Mouse (Mus musculus): ENCODE results near the gene Abhd8. TPM values are rescaled to one million over a fixed set of nuclear protein-coding genes. Genes with fewer than 3 reads are reported as not detected.
"Not testable (repeated sequence)": the region's sequence is repeated elsewhere in the genome, so short reads cannot be mapped to it uniquely, and the experiment has no call there.

The Abhd8 gene
- polyA plus RNA-seq, 1 experiment from 2014 or later = 27.5 TPM

DNA sequence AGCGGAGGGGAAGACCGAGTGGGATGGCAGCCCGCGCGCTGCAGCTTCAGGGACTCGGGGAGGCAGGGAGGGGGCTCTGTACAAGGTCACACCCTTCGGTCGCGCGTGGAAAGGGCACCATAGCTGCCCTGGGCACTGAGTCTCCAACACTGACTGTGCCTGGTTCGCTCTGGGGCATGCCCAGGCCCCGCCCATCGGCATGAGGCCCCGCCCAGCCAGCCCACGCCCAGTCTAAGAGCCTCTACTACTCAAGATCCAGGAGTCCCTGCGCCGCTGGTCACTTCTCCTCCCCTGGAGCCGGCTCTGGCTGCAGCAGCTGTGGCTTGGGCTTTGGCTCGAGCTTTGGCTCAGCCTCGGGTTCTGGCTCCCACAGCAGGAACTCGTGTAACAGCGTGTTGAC is 6.5 kb downstream of the Abhd8 start:
- Histone ChIP-seq H3K4me3 (replicated peaks; ENCODE audit: low read length) (no peak overlapping the region), H3K9me3 (replicated peaks; ENCODE audit: control insufficient read depth, low read length) (no peaks in the 10 kb centered on the region), H3K4me1 (ENCODE audit: control insufficient read depth, insufficient read depth, low read length) (peaks cover 3% of the 10 kb centered on the region; the same call in 1 of the 2 replicates), H3K36me3 (ENCODE audit: control insufficient read depth, insufficient read depth, low read length) (no peaks in the 10 kb centered on the region; the same call in 1 of the 2 replicates), H3K9ac (ENCODE audit: low read length) (no peak overlapping the region), H3K4me2 (ENCODE audit: low read depth, low read length) (no peak overlapping the region), H3K27me3 (ENCODE audit: control insufficient read depth, insufficient read depth, low read length) (no peaks in the 10 kb centered on the region), H3K27ac (ENCODE audit: low read length) (no peak overlapping the region)
- 45% methylated on average over 22 of the region's 22 CpGs for WGBS
- ATAC-seq (ENCODE audit: insufficient read depth, low FRiP score) = no peak

- Histone ChIP-seq H3K9ac (ENCODE audit: low read length) (no peak overlapping the region), H3K27ac (ENCODE audit: low read length) (no peak overlapping the region), H3K9me3 (replicated peaks; ENCODE audit: control insufficient read depth, low read length) (no peaks in the 10 kb centered on the region), H3K27me3 (ENCODE audit: control insufficient read depth, insufficient read depth, low read length) (no peaks in the 10 kb centered on the region), H3K4me1 (ENCODE audit: control insufficient read depth, insufficient read depth, low read length) (peaks cover 3% of the 10 kb centered on the region; the same call in 1 of the 2 replicates), H3K4me2 (ENCODE audit: low read depth, low read length) (no peak overlapping the region), H3K36me3 (ENCODE audit: control insufficient read depth, insufficient read depth, low read length) (no peaks in the 10 kb centered on the region; the same call in 1 of the 2 replicates), H3K4me3 (replicated peaks; ENCODE audit: low read length) (no peak overlapping the region)
- ATAC-seq (ENCODE audit: insufficient read depth, low FRiP score) = no peak
- 80% methylated on average over 8 of the region's 8 CpGs for WGBS
Observed at GRCm38 (mm10) chr8:71454668-71455067, 8.8 kb downstream of the Abhd8 start.

GRCm38 (mm10) chr8:71452669-71453068 is 10.8 kb downstream of the Abhd8 start:
- no peak overlapping the region for H3K9ac ChIP-seq (ENCODE audit: low read length)
- WGBS = 59% methylated on average over 2 of the region's 2 CpGs
- no peaks in the 10 kb centered on the region for H3K36me3 ChIP-seq (ENCODE audit: control insufficient read depth, insufficient read depth, low read length)
- H3K27ac ChIP-seq (ENCODE audit: low read length) = no peak overlapping the region
- no peaks in the 10 kb centered on the region for H3K27me3 ChIP-seq (ENCODE audit: control insufficient read depth, insufficient read depth, low read length)
- H3K4me3 ChIP-seq (replicated peaks; ENCODE audit: low read length) = no peak overlapping the region
- peaks cover 3% of the 10 kb centered on the region; the same call in 1 of the 2 replicates for H3K4me1 ChIP-seq (ENCODE audit: control insufficient read depth, insufficient read depth, low read length)
- no peaks in the 10 kb centered on the region for H3K9me3 ChIP-seq (replicated peaks; ENCODE audit: control insufficient read depth, low read length)
- H3K4me2 ChIP-seq (ENCODE audit: low read depth, low read length) = no peak overlapping the region
- ATAC-seq (ENCODE audit: insufficient read depth, low FRiP score) = no peak

DNA sequence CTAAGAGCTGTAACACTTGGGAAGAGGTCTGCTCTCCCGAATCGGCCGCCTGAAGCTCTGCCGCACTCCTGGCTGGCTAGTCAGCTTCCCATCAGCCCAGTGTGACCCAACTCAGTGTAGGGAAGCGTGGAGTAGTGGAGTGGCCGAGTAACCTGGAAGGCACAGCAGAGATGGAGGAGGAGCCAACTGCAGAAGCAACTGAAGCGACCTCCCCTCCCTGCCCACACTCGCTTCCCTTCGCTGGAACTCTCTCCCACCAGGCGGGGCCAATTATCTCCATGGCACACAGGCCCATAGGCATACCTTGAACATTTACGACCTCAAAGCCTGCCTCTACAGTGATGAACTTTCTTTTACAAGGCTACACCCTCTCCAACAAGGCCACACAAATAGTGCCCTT is 11.7 kb downstream of the Abhd8 start:
- Histone ChIP-seq H3K4me3 (replicated peaks; ENCODE audit: low read length) (no peak overlapping the region), H3K36me3 (ENCODE audit: control insufficient read depth, insufficient read depth, low read length) (no peaks in the 10 kb centered on the region), H3K27ac (ENCODE audit: low read length) (no peak overlapping the region), H3K27me3 (ENCODE audit: control insufficient read depth, insufficient read depth, low read length) (no peaks in the 10 kb centered on the region), H3K9me3 (replicated peaks; ENCODE audit: control insufficient read depth, low read length) (no peaks in the 10 kb centered on the region), H3K4me2 (ENCODE audit: low read depth, low read length) (no peak overlapping the region), H3K9ac (ENCODE audit: low read length) (no peak overlapping the region), H3K4me1 (ENCODE audit: control insufficient read depth, insufficient read depth, low read length) (no peaks in the 10 kb centered on the region)
- no peak for ATAC-seq (ENCODE audit: insufficient read depth, low FRiP score)
- WGBS = 40% methylated on average over 11 of the region's 11 CpGs

DNA sequence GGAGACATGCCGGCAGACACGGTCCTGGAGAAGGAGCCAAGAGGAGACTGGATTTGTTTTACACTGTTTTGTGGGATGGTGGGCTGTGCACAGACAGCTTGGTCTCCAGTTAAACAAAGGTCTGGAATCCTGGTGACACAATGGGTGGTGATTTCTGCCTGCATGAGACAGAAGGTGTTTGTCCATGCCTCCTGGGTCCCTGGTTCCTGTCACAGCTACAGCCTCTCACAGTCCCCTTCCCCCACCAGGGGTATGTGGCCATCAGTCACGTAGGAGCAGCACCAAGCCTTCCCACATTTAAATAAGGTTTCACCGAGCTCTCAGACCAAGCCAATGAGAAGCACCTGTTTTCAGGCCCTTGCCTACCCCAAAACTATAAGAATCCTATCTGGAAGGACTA is 12.1 kb downstream of the Abhd8 start:
- ATAC-seq (ENCODE audit: insufficient read depth, low FRiP score) = no peak
- H3K4me3 ChIP-seq (replicated peaks; ENCODE audit: low read length) = no peak overlapping the region
- H3K36me3 ChIP-seq (ENCODE audit: control insufficient read depth, insufficient read depth, low read length) = no peaks in the 10 kb centered on the region
- 66% methylated on average over 4 of the region's 4 CpGs for WGBS
- H3K27me3 ChIP-seq (ENCODE audit: control insufficient read depth, insufficient read depth, low read length) = no peaks in the 10 kb centered on the region
- no peak overlapping the region for H3K9ac ChIP-seq (ENCODE audit: low read length)
- H3K4me1 ChIP-seq (ENCODE audit: control insufficient read depth, insufficient read depth, low read length) = no peaks in the 10 kb centered on the region
- no peak overlapping the region for H3K4me2 ChIP-seq (ENCODE audit: low read depth, low read length)
- H3K9me3 ChIP-seq (replicated peaks; ENCODE audit: control insufficient read depth, low read length) = no peaks in the 10 kb centered on the region
- H3K27ac ChIP-seq (ENCODE audit: low read length) = no peak overlapping the region

DNA sequence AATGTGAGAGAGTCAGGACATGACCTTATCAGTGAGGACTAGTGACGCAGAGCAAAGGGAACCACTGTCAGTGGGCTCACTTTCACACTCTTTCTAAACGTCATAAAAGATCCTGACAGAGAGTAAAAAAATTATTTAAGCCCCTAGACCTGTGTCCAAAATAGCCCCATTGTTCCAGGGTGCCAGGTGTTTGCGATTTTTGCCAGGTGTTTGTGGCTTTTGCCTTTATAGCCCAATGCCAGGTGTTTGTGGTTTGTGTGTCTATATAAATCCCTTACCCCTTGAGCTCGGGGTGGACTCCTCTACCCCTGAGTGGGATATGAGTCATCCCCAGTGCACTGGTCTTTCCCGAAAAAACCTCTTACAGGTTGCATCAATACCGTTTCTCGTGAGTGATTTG is 18.4 kb downstream of the Abhd8 start:
- Histone ChIP-seq H3K27ac (ENCODE audit: low read length) (no peak overlapping the region), H3K27me3 (ENCODE audit: control insufficient read depth, insufficient read depth, low read length) (no peaks in the 10 kb centered on the region; the same call in 1 of the 2 replicates), H3K4me3 (replicated peaks; ENCODE audit: low read length) (no peak overlapping the region), H3K9me3 (replicated peaks; ENCODE audit: control insufficient read depth, low read length) (no peaks in the 10 kb centered on the region), H3K36me3 (ENCODE audit: control insufficient read depth, insufficient read depth, low read length) (no peaks in the 10 kb centered on the region), H3K4me2 (ENCODE audit: low read depth, low read length) (no peak overlapping the region), H3K9ac (ENCODE audit: low read length) (no peak overlapping the region), H3K4me1 (ENCODE audit: control insufficient read depth, insufficient read depth, low read length) (no peaks in the 10 kb centered on the region)
- no peak for ATAC-seq (ENCODE audit: insufficient read depth, low FRiP score)
- WGBS = 80% methylated on average over 7 of the region's 7 CpGs

- no peak for ATAC-seq (ENCODE audit: insufficient read depth, low FRiP score)
- Histone ChIP-seq H3K9ac (ENCODE audit: low read length) (no peak overlapping the region), H3K9me3 (replicated peaks; ENCODE audit: control insufficient read depth, low read length) (no peaks in the 10 kb centered on the region), H3K4me3 (replicated peaks; ENCODE audit: low read length) (no peak overlapping the region), H3K36me3 (ENCODE audit: control insufficient read depth, insufficient read depth, low read length) (no peaks in the 10 kb centered on the region), H3K27ac (ENCODE audit: low read length) (no peak overlapping the region), H3K4me2 (ENCODE audit: low read depth, low read length) (no peak overlapping the region), H3K4me1 (ENCODE audit: control insufficient read depth, insufficient read depth, low read length) (no peaks in the 10 kb centered on the region), H3K27me3 (ENCODE audit: control insufficient read depth, insufficient read depth, low read length) (no peaks in the 10 kb centered on the region; the same call in 1 of the 2 replicates)
- 2% methylated on average over 7 of the region's 7 CpGs for WGBS
Observed at GRCm38 (mm10) chr8:71441404-71441803, 22.1 kb downstream of the Abhd8 start.

- WGBS = 50% methylated on average over 3 of the region's 3 CpGs
- ATAC-seq (ENCODE audit: insufficient read depth, low FRiP score) = no peak
Observed at GRCm38 (mm10) chr8:71437041-71437440, 26.4 kb downstream of the Abhd8 start.

DNA sequence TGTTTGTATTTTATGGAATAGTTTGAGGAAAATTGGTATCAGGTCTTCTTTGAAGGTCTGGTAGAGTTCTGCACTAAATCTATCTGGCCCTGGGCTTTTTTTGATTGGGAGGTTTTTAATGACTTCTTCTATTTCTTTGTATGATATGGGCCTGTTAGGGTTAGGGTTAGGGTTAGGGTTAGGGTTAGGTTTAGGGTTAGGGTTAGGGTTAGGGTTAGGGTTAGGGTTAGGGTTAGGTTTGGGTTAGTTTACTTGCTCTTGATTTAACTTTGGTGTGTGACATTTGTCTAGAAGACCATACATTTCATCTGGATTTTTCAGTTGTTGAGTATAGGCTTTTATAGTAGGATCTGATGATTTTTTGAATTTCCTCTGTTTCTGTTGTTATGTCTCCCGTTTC is 30.5 kb downstream of the Abhd8 start:
- H3K4me1 ChIP-seq (ENCODE audit: control insufficient read depth, insufficient read depth, low read length); H3K27me3 ChIP-seq (ENCODE audit: control insufficient read depth, insufficient read depth, low read length); H3K9ac ChIP-seq (ENCODE audit: low read length); H3K9me3 ChIP-seq (replicated peaks; ENCODE audit: control insufficient read depth, low read length); H3K4me2 ChIP-seq (ENCODE audit: low read depth, low read length); H3K36me3 ChIP-seq (ENCODE audit: control insufficient read depth, insufficient read depth, low read length); H3K4me3 ChIP-seq (replicated peaks; ENCODE audit: low read length); H3K27ac ChIP-seq (ENCODE audit: low read length); ATAC-seq (ENCODE audit: insufficient read depth, low FRiP score): not testable (repeated sequence)
- WGBS = 70% methylated on average over 1 of the region's 1 CpGs

More at GRCm38 (mm10) chr8:71437041-71437440, 26.4 kb downstream of the Abhd8 start:
- no peaks in the 10 kb centered on the region; the same call in 1 of the 2 replicates for H3K9me3 ChIP-seq (replicated peaks; ENCODE audit: control insufficient read depth, low read length)
- no peaks in the 10 kb centered on the region for H3K36me3 ChIP-seq (ENCODE audit: control insufficient read depth, insufficient read depth, low read length)
- H3K27me3 ChIP-seq (ENCODE audit: control insufficient read depth, insufficient read depth, low read length) = no peaks in the 10 kb centered on the region
- no peak overlapping the region for H3K4me2 ChIP-seq (ENCODE audit: low read depth, low read length)
- H3K9ac ChIP-seq (ENCODE audit: low read length) = no peak overlapping the region
- H3K27ac ChIP-seq (ENCODE audit: low read length) = no peak overlapping the region
- H3K4me1 ChIP-seq (ENCODE audit: control insufficient read depth, insufficient read depth, low read length) = no peaks in the 10 kb centered on the region
- H3K4me3 ChIP-seq (replicated peaks; ENCODE audit: low read length) = no peak overlapping the region

GRCm38 (mm10) chr8:71422121-71422520 is 41.3 kb downstream of the Abhd8 start:
- H3K9me3 ChIP-seq (replicated peaks; ENCODE audit: control insufficient read depth, low read length) = no peaks in the 10 kb centered on the region
- no peaks in the 10 kb centered on the region for H3K27me3 ChIP-seq (ENCODE audit: control insufficient read depth, insufficient read depth, low read length)
- H3K4me1 ChIP-seq (ENCODE audit: control insufficient read depth, insufficient read depth, low read length) = no peaks in the 10 kb centered on the region
- no peak overlapping the region for H3K27ac ChIP-seq (ENCODE audit: low read length)
- H3K4me3 ChIP-seq (replicated peaks; ENCODE audit: low read length) = no peak overlapping the region
- no peak overlapping the region for H3K9ac ChIP-seq (ENCODE audit: low read length)
- H3K36me3 ChIP-seq (ENCODE audit: control insufficient read depth, insufficient read depth, low read length) = no peaks in the 10 kb centered on the region
- ATAC-seq (ENCODE audit: insufficient read depth, low FRiP score) = no peak
- H3K4me2 ChIP-seq (ENCODE audit: low read depth, low read length) = no peak overlapping the region

Data from stomach, embryonic 16.5 days (tissue).